Mouse (Mus musculus) thymus, adult 2 months (tissue): ENCODE measurements around the gene Slc25a21.

ENCODE experiments used
- CTCF ChIP-seq: fragments of 200-500 bp; IDR thresholded peaks from 2 replicates; pipeline ENCODE4 v1.5.1; 2012; ENCODE audit warnings: mild to moderate bottlenecking, control low read depth, low read length, moderate library complexity, borderline replicate concordance; ENCODE audit not compliant: control insufficient read depth, poor library complexity, insufficient read depth; ENCODE audit errors: extremely low read depth
- POLR2A ChIP-seq: fragments of 200-500 bp; IDR thresholded peaks from 2 replicates; pipeline ENCODE4 v1.6.1; 2012; ENCODE audit warnings: mild to moderate bottlenecking, low read length, control low read depth, moderate library complexity; ENCODE audit not compliant: control insufficient read depth, poor library complexity, insufficient read depth; ENCODE audit errors: extremely low read depth

DNA sequence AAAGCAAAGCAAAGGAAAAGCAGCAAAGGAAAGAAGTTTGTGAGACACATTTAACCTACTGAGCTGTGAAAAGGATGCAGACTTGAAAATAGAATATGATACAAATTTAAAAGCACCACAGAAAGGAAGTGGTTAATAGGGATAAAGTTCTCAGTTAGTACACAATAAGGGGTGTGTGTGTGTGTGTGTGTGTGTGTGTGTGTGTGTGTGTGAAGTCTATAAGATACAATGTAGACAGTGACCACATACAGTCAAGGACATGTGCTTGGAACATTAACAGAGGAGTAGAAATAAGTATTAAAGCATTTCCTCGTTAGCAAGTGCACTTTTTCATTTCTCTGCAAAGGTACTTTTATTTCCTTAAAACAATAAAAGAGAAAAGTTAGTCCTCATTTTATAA lies 367.3 kb downstream of the Slc25a21 start:
- no peak for TF ChIP-seq POLR2A
- no peak for TF ChIP-seq CTCF
